Mouse (Mus musculus): ENCODE measurements at regions not wholly inside any gene's neighbourhood (a gene's known extent, or its start where the extent isn't known, plus 50 kb on each side); places are given as distances from the start of the nearest gene placed in this dataset.

DNA sequence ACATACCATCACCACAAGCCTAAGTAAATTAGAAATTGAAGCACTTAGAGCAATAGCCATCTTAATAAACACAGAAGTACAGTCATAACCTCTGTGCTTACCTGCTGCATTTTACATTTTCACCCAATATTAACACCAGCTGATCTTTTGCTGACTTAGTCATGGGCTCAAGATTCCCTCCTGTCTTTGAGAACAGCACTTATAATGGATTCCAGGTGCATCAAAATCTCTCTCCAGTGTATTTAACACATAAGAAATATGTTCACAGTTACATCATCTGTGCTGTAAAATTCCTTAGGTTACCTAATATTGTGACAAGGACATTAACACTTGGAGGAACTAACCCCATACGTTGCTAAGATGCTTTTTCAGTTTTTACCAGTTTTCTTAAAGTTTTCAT lies 849.1 kb downstream of the Stpg2 start:
- Histone ChIP-seq H3K4me3 (ENCODE audit: low read depth, low read length) (no peak overlapping the region), H3K9ac (ENCODE audit: low read length) (no peak overlapping the region), H3K27me3 (ENCODE audit: control insufficient read depth, insufficient read depth, low read length) (no peaks in the 10 kb centered on the region), H3K27ac (replicated peaks) (no peak overlapping the region), H3K36me3 (ENCODE audit: control insufficient read depth, insufficient read depth, low read length) (no peaks in the 10 kb centered on the region), H3K4me1 (replicated peaks; ENCODE audit: control insufficient read depth, insufficient read depth) (no peaks in the 10 kb centered on the region), H3K9me3 (ENCODE audit: control insufficient read depth, low read length) (no peaks in the 10 kb centered on the region), H3K4me2 (replicated peaks; ENCODE audit: low read depth) (no peak overlapping the region)
- DNase-seq (ENCODE audit: low spot score) (no peak), ATAC-seq (ENCODE audit: low FRiP score, low TSS enrichment) (no peak)
- no peak for TF ChIP-seq EP300 (optimal IDR thresholded peaks at IDR 0.05)
- TF ChIP-seq CTCF (IDR thresholded peaks at IDR 0.05; ENCODE audit: low read depth), result no peak
- 61% methylated on average over 1 of the region's 1 CpGs for WGBS

DNA sequence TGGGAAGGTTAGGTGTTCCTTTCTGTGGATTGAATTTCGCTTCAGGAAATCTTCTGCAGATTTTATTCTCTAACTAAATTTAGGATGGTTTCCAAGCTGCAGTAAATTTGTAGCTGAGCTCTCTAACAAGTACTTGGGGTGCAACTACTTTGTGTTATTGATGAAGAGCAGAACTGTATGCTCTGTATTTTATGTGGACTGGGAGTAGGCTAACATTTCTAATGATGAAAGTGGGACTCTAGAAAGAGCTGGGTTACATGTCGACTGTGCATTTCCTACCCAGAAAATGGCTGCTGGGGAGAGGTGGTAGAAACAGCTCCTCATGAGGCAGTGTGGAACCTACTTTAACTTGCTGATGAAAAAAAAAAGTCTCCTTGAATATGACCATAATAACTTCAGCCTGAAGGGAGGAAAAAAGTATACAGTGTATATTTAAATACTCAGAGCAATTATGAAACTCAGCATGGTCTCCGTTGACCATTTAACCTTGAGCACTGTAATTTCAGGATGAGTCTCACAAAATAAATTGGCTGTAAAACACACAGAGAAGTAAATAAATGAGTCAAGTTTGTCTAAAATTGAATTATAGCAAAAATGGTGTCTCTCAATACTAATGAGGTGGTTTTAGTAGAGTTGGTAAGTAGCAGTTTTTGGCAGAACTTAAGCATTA lies 852.6 kb downstream of the Stpg2 start:
- H3K4me3 ChIP-seq (ENCODE audit: low read depth, low read length), result no peak overlapping the region
- H3K27me3 ChIP-seq (ENCODE audit: control insufficient read depth, insufficient read depth, low read length), result no peaks in the 10 kb centered on the region
- H3K4me1 ChIP-seq (replicated peaks; ENCODE audit: control insufficient read depth, insufficient read depth), result no peaks in the 10 kb centered on the region
- H3K9me3 ChIP-seq (ENCODE audit: control insufficient read depth, low read length), result no peaks in the 10 kb centered on the region
- ATAC-seq (ENCODE audit: low FRiP score, low TSS enrichment), result no peak
- no peak overlapping the region for H3K27ac ChIP-seq (replicated peaks)
- DNase-seq (ENCODE audit: low spot score), result no peak
- H3K36me3 ChIP-seq (ENCODE audit: control insufficient read depth, insufficient read depth, low read length), result no peaks in the 10 kb centered on the region
- TF ChIP-seq CTCF (IDR thresholded peaks at IDR 0.05; ENCODE audit: low read depth) (no peak), EP300 (optimal IDR thresholded peaks at IDR 0.05) (no peak)
- 77% methylated on average over 3 of the region's 3 CpGs for WGBS
- H3K4me2 ChIP-seq (replicated peaks; ENCODE audit: low read depth), result no peak overlapping the region
- no peak overlapping the region for H3K9ac ChIP-seq (ENCODE audit: low read length)

DNA sequence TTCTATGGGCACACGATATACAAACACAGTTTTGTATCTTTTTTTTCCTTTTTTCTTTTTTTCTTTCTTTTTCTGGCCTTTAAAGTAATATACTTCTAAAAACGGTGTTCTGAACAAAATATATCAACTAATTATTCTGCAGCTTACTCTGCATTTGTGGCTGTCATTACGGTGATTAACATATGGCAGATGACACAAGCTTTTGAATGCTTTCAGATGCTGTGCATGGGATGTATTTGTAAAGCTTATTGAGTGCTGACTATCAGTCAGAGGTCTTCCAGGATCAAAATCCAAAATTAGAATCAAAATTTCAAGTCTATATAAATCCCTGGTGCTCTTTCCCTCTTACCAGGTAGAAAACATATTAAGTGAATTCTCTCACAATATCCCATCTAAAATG lies 853.6 kb downstream of the Stpg2 start:
- 74% methylated on average over 3 of the region's 3 CpGs for WGBS
- Histone ChIP-seq H3K4me1 (replicated peaks; ENCODE audit: control insufficient read depth, insufficient read depth) (no peaks in the 10 kb centered on the region), H3K4me3 (ENCODE audit: low read depth, low read length) (no peak overlapping the region), H3K27me3 (ENCODE audit: control insufficient read depth, insufficient read depth, low read length) (no peaks in the 10 kb centered on the region), H3K9ac (ENCODE audit: low read length) (no peak overlapping the region), H3K9me3 (ENCODE audit: control insufficient read depth, low read length) (no peaks in the 10 kb centered on the region), H3K36me3 (ENCODE audit: control insufficient read depth, insufficient read depth, low read length) (no peaks in the 10 kb centered on the region), H3K27ac (replicated peaks) (no peak overlapping the region), H3K4me2 (replicated peaks; ENCODE audit: low read depth) (no peak overlapping the region)
- TF ChIP-seq EP300 (optimal IDR thresholded peaks at IDR 0.05) (no peak), CTCF (IDR thresholded peaks at IDR 0.05; ENCODE audit: low read depth) (no peak)
- no peak for ATAC-seq (ENCODE audit: low FRiP score, low TSS enrichment)
- DNase-seq (ENCODE audit: low spot score), result no peak

DNA sequence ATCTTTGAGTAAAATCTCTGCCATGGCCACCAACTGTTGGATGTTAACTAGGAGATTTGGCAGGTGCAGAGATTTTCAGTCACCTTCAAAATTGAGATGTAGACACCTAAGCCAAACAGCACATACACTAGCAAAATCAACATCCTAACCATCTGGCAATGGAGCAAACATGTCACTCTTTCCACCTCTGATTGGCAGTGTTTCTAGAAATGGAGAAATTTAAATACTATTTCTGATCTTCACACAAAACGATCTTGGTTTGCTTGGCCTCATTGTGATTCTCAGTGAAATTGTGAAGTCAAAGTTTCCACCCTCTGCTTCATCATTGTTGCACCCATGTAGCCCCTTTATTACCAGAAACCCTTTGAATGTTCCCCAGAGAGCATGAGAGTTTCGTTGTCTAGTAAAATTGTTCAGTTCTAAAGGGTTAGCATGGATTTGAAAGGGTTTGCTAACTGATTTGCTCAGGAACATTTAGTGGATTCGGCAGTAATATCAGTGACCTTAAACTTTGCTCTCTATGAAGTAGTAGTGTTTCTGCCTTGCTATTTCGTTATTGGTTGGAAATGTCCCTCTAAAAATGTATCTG lies 854.1 kb downstream of the Stpg2 start:
- H3K27ac ChIP-seq (replicated peaks), result no peak overlapping the region
- H3K9ac ChIP-seq (ENCODE audit: low read length), result no peak overlapping the region
- H3K4me1 ChIP-seq (replicated peaks; ENCODE audit: control insufficient read depth, insufficient read depth), result no peaks in the 10 kb centered on the region
- 73% methylated on average over 4 of the region's 4 CpGs for WGBS
- no peak overlapping the region for H3K4me3 ChIP-seq (ENCODE audit: low read depth, low read length)
- H3K27me3 ChIP-seq (ENCODE audit: control insufficient read depth, insufficient read depth, low read length), result no peaks in the 10 kb centered on the region
- TF ChIP-seq EP300 (optimal IDR thresholded peaks at IDR 0.05) (no peak), CTCF (IDR thresholded peaks at IDR 0.05; ENCODE audit: low read depth) (no peak)
- DNase-seq (ENCODE audit: low spot score), result no peak
- H3K9me3 ChIP-seq (ENCODE audit: control insufficient read depth, low read length), result no peaks in the 10 kb centered on the region
- no peak overlapping the region for H3K4me2 ChIP-seq (replicated peaks; ENCODE audit: low read depth)
- H3K36me3 ChIP-seq (ENCODE audit: control insufficient read depth, insufficient read depth, low read length), result no peaks in the 10 kb centered on the region
- no peak for ATAC-seq (ENCODE audit: low FRiP score, low TSS enrichment)

DNA sequence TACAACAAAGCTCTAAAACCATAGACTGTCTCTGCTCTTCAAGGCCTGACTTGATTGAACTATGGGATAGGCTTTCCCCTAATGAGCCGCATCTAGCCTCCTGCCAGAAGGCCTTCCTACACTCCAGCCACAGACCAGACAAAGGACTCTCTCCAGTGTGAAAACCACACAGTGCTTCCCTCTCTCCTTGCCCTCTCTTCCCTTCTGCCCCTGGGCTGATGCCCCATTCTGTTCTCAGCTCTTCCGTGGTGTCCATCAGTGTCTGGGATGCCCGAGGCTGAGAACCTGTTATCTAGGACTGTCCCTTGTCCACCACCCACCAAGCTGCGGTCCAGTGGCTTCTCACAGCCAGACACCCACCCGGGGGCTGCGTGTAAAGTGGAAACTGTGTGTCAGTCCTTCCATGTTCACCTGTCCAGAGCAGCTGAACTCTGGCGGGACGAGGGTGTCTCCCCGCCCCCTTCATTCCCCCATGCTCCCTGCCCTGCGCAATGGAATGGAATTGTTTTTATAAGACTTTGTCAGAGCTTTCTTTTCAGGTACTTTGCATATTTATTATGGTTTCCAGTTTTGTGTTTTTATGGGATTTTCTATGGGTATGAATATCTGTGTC lies 856.4 kb downstream of the Stpg2 start:
- Histone ChIP-seq H3K27ac (replicated peaks) (no peak overlapping the region), H3K4me3 (ENCODE audit: low read depth, low read length) (no peak overlapping the region), H3K4me1 (replicated peaks; ENCODE audit: control insufficient read depth, insufficient read depth) (no peaks in the 10 kb centered on the region), H3K9me3 (ENCODE audit: control insufficient read depth, low read length) (no peaks in the 10 kb centered on the region), H3K9ac (ENCODE audit: low read length) (no peak overlapping the region), H3K36me3 (ENCODE audit: control insufficient read depth, insufficient read depth, low read length) (no peaks in the 10 kb centered on the region), H3K27me3 (ENCODE audit: control insufficient read depth, insufficient read depth, low read length) (no peaks in the 10 kb centered on the region), H3K4me2 (replicated peaks; ENCODE audit: low read depth) (no peak overlapping the region)
- ATAC-seq (ENCODE audit: low FRiP score, low TSS enrichment) (no peak), DNase-seq (ENCODE audit: low spot score) (no peak)
- TF ChIP-seq CTCF (IDR thresholded peaks at IDR 0.05; ENCODE audit: low read depth) (no peak), EP300 (optimal IDR thresholded peaks at IDR 0.05) (no peak)
- WGBS, result 88% methylated on average over 10 of the region's 10 CpGs

DNA sequence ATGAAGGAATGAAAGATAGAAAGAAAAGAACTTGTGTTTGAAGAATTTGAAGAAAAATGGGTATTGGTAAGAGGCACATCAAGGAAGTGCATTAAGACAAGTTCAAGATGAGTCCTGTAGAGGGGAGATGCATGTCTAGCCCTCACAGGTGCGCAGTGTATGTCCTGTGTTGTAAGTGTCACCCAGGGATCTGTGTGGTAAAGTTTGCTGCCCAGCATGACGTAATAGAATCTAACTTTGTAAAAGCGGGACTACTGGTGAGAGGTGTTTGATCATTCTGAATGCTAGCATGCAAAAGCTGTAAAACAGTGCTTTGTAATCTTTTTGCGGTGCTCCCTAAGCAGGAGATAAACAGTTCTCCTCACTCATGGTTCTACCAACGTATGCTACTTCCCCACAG lies 857.4 kb downstream of the Stpg2 start:
- Histone ChIP-seq H3K4me1 (replicated peaks; ENCODE audit: control insufficient read depth, insufficient read depth) (no peaks in the 10 kb centered on the region), H3K9me3 (ENCODE audit: control insufficient read depth, low read length) (no peaks in the 10 kb centered on the region), H3K27ac (replicated peaks) (no peak overlapping the region), H3K4me2 (replicated peaks; ENCODE audit: low read depth) (no peak overlapping the region), H3K27me3 (ENCODE audit: control insufficient read depth, insufficient read depth, low read length) (no peaks in the 10 kb centered on the region), H3K36me3 (ENCODE audit: control insufficient read depth, insufficient read depth, low read length) (no peaks in the 10 kb centered on the region), H3K4me3 (ENCODE audit: low read depth, low read length) (no peak overlapping the region), H3K9ac (ENCODE audit: low read length) (no peak overlapping the region)
- no peak for DNase-seq (ENCODE audit: low spot score)
- WGBS, result 81% methylated on average over 5 of the region's 5 CpGs
- TF ChIP-seq EP300 (optimal IDR thresholded peaks at IDR 0.05), result no peak
- no peak for TF ChIP-seq CTCF (IDR thresholded peaks at IDR 0.05; ENCODE audit: low read depth)
- no peak for ATAC-seq (ENCODE audit: low FRiP score, low TSS enrichment)
